Mouse (Mus musculus) hindbrain, embryonic 13.5 days (tissue): ENCODE results near the gene Gm12184. TPM values are rescaled to one million over a fixed set of nuclear protein-coding genes. Genes with fewer than 3 reads are reported as not detected.
A peak's percentile ranks its signal among the peaks of the same experiment; 100 is the strongest.
"Not testable (repeated sequence)": the region's sequence is repeated elsewhere in the genome, so short reads cannot be mapped to it uniquely, and the experiment has no call there.

Experiments used
- ATAC-seq: fragments of 200-750 bp; cut with Nextera tagmentation; 2 replicates; pipeline ENCODE4 v1.8.0; 2017; ENCODE audit warnings: moderate TSS enrichment; ENCODE audit not compliant: low FRiP score
- H3K27ac ChIP-seq: fragments of 300-500 bp; sonication (generic); 2 replicates; pipeline ENCODE4 v1.5.1; 2015; ENCODE audit warnings: inconsistent platforms, mild to moderate bottlenecking, moderate library complexity
- H3K27me3 ChIP-seq: fragments of 300-500 bp; sonication (generic); 2 replicates; pipeline ENCODE4 v1.6.1; 2015; ENCODE audit warnings: mild to moderate bottlenecking, inconsistent platforms
- H3K36me3 ChIP-seq: fragments of 300-500 bp; sonication (generic); 2 replicates; pipeline ENCODE4 v1.6.1; 2015; ENCODE audit warnings: mild to moderate bottlenecking, inconsistent platforms
- H3K4me1 ChIP-seq: fragments of 300-500 bp; sonication (generic); replicated peaks from 2 replicates; pipeline ENCODE4 v1.6.1; 2015; ENCODE audit warnings: inconsistent platforms
- H3K4me2 ChIP-seq: fragments of 300-500 bp; sonication (generic); 2 replicates; pipeline ENCODE4 v1.6.1; 2015; ENCODE audit warnings: inconsistent platforms, mild to moderate bottlenecking, moderate library complexity
- H3K4me3 ChIP-seq: fragments of 300-500 bp; sonication (generic); 2 replicates; pipeline ENCODE4 v1.5.1; 2015; ENCODE audit warnings: mild to moderate bottlenecking, inconsistent platforms
- H3K9ac ChIP-seq: fragments of 300-500 bp; sonication (generic); 2 replicates; pipeline ENCODE4 v1.6.1; 2015; ENCODE audit warnings: mild to moderate bottlenecking, inconsistent platforms
- H3K9me3 ChIP-seq: fragments of 300-500 bp; sonication (generic); 2 replicates; pipeline ENCODE4 v1.6.1; 2016; ENCODE audit warnings: inconsistent platforms
- WGBS: fragments of 180-500 bp; shearing (Covaris S2); methylation state at CpG from one replicate; pipeline ENCODE4 v1.1.7; 2015; 5-methylcytosine and 5-hydroxymethylcytosine counted together
- polyA plus RNA-seq: library from polyadenylated mRNA; unstranded; fragments of >200 nt; fragmentation: Nextera tagmentation; extraction: Ambion mirVana; gene quantifications from 2 replicates; pipeline ENCODE4 v1.2.1, GENCODE M21; 2015

Gm12184 gene
- polyA plus RNA-seq, 1 experiment from 2014 or later = 4.4 TPM

DNA sequence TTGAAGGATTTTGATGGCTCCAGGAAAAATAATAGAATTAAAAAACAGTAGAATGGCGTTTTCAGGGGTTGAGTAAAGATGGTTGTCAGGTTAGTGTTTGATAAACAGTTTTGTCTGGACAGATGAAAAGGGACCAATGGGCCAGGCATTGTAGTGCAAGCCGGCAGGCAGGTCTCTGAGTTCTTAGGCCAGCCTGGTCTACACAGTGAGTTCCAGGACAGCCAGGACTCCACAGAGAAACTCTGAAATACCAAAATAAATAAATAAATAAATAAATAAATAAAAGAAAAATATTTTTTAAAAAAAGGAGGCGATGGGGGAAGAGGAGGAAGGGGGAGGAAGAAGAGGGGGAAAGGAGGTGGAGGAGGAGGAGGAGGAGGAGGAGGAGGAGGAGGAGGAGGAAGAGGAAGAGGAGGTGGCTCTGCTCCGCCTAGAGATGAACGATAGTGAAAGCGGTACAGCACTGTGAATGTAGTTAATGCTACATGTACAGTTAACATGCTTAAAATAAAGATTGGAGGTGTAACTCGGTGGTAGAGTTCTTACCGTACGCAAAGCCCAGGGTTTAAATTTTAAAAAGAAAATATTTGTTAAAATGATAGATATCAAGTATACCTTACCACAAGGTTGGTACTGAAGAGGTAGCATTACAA is 6.7 kb upstream of the Gm12184 start:
- Histone ChIP-seq H3K4me2 (peak overlapping the region; percentile 60), H3K4me1 (peaks cover 7% of the 10 kb centered on the region; the same call in 1 of the 2 replicates), H3K27me3 (peaks cover 21% of the 10 kb centered on the region), H3K4me3 (peak overlapping the region; percentile 54), H3K9ac (no peak overlapping the region), H3K27ac (no peak overlapping the region), H3K36me3 (no peaks in the 10 kb centered on the region), H3K9me3 (no peaks in the 10 kb centered on the region)
- ATAC-seq = no peak
- 46% methylated on average over 9 of the region's 9 CpGs for WGBS

DNA sequence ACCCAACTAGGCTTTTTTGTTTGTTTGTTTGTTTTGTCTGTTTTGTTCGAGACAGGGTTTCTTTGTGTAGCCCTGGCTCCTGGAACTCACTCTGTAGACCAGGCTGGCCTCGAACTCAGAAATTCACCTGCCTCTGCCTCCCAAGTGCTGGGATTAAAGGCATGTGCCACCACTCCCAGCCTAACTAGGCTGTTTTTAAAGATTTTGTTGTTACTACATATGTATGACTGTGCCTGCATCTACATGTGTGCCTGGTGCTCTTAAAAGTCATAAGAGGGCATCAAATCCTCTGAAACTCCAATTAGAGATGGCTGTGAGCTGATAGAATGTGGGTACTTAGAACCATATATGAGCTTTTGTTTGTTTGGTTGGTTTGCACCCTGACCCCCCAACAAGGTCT is 4.8 kb upstream of the Gm12184 start:
- no peaks in the 10 kb centered on the region for H3K9me3 ChIP-seq
- 74% methylated on average over 2 of the region's 2 CpGs for WGBS
- H3K36me3 ChIP-seq = no peaks in the 10 kb centered on the region
- H3K9ac ChIP-seq = no peak overlapping the region
- no peak overlapping the region for H3K27ac ChIP-seq
- H3K4me3 ChIP-seq = no peak overlapping the region
- ATAC-seq = no peak
- H3K27me3 ChIP-seq = peaks cover 21% of the 10 kb centered on the region
- H3K4me1 ChIP-seq = peaks cover 10% of the 10 kb centered on the region
- H3K4me2 ChIP-seq = no peak overlapping the region

DNA sequence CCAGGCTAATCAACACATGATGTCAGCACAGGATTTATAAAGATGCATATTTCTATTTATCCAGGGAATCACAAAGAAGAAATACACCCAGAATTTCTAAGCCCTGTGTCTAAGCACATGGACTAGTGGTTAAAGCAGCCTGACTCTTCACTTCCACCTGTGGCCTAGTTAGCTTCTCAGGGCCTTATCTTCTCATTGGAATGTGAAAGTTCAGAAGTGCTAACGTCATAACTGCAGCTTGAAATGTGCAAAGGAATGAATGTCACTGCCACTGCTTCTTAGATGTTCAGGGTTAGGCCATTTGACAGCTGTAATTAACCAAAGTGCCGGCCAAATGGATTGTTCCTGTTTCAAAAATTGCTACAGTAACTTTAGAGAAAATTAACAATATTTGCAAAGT is 3.8 kb upstream of the Gm12184 start:
- Histone ChIP-seq H3K4me2 (no peak overlapping the region), H3K36me3 (no peaks in the 10 kb centered on the region), H3K27me3 (peaks cover 13% of the 10 kb centered on the region; the same call in 1 of the 2 replicates), H3K4me3 (no peak overlapping the region), H3K9me3 (no peaks in the 10 kb centered on the region), H3K9ac (no peak overlapping the region), H3K27ac (no peak overlapping the region), H3K4me1 (peaks cover 10% of the 10 kb centered on the region)
- WGBS = 84% methylated on average over 2 of the region's 2 CpGs
- ATAC-seq = no peak

DNA sequence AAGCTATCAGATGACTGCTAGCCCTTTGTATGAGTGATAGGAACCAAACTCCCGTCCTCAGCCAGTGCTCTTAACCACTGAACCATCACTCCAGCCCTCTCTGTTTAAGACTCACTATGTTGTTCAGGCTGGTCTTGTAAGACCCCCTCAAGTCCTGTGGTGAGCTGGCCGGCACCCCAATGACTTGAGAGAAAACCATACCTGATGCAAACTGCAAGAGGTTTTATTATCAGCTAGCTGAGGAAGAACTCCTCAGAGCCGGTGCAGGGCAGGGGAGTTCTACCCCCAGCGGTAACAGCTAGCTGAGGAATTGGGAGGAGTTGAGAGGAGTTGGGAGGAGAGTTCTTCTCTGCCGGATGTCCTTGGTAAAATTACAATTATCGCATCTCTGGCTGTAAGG is 1.5 kb upstream of the Gm12184 start:
- ATAC-seq = no peak
- Histone ChIP-seq H3K27me3 (peaks cover 25% of the 10 kb centered on the region), H3K9me3 (no peaks in the 10 kb centered on the region), H3K4me1 (peaks cover 18% of the 10 kb centered on the region), H3K9ac (no peak overlapping the region), H3K36me3 (no peaks in the 10 kb centered on the region), H3K27ac (no peak overlapping the region), H3K4me3 (no peak overlapping the region), H3K4me2 (no peak overlapping the region)
- 70% methylated on average over 6 of the region's 6 CpGs for WGBS

DNA sequence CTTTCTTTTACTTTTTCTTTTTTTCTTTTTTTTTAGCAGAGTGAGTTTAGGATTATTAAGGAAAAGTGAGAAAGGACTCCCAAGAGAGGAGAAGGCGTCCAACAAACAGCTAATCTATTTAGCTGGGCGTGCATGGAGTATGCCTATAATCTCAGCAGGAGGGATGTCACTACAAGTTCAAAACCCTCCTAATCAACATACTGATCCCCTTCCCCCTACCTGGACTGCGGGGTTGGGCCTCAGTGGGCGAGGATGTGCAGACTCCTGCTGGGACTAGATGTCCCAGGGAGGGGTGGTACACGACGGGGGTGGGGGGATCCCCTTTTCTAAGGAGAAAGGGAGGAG is 269 bp upstream of the Gm12184 start:
- peaks cover 18% of the 10 kb centered on the region for H3K4me1 ChIP-seq
- H3K27me3 ChIP-seq = peaks cover 32% of the 10 kb centered on the region
- H3K36me3 ChIP-seq = no peaks in the 10 kb centered on the region
- under 1% methylated on average over 6 of the region's 6 CpGs for WGBS
- peak overlapping the region; percentile 58 for H3K4me2 ChIP-seq
- ATAC-seq = no peak
- no peak overlapping the region for H3K27ac ChIP-seq
- H3K9ac ChIP-seq = peak overlapping the region; percentile 39; the same call in 1 of the 2 replicates
- H3K9me3 ChIP-seq = no peaks in the 10 kb centered on the region
- peak overlapping the region; percentile 45 for H3K4me3 ChIP-seq

DNA sequence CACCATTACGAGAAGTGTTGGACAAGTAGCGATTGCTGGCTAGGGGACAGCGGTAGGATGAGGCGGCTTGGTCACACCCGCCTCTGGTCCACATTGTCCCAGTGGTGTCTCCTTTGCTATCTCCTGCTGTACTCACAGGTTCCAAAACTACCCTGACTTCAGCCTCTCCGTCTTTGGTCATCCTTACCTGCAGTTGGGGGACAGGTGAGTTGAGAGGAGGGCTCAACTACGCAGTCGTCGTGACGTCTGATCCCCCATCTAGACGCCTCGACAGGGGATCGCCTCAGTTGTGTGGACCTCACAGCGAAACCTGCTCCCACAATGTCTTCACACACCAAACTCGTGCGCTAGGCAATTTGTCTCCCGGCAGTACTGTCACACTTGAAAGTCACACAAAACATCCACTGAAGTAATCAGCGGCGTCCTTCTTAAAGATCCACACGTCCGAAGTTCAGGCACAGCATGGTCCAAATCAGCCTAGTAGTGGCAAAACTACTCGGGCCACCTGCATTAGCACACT is 2.1 kb downstream of the Gm12184 start:
- Histone ChIP-seq H3K27ac (no peak overlapping the region), H3K4me3 (peak overlapping the region; percentile 27), H3K4me2 (peak overlapping the region; percentile 51), H3K27me3 (peaks cover 32% of the 10 kb centered on the region), H3K36me3 (no peaks in the 10 kb centered on the region), H3K9me3 (no peaks in the 10 kb centered on the region), H3K4me1 (peaks cover 18% of the 10 kb centered on the region), H3K9ac (no peak overlapping the region)
- WGBS = 3% methylated on average over 22 of the region's 22 CpGs
- ATAC-seq = no peak

DNA sequence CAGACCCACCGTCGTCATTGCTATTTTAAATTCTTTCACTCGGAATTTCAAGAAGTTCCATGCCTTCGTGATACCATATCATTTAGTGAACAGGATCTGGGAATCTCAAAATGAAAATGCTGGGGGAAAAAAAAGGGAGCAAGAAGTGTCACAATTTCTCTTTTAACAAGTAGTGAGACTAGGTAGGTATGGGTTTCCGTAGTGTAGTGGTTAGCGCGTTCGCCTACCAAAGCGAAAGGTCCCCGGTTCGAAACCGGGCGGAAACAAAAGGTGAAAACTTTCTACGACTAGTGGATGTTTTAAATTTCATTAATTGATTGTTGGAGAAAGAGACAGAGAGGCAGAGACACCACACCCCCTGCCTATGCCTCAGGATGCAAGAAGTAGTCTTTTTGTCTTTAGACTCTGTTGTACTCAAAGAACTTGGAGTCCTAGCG is 2.9 kb downstream of the Gm12184 start:
- Histone ChIP-seq H3K9me3 (no peaks in the 10 kb centered on the region), H3K4me1 (peaks cover 18% of the 10 kb centered on the region), H3K4me2 (peak overlapping the region; percentile 51), H3K36me3 (no peaks in the 10 kb centered on the region), H3K27ac (no peak overlapping the region), H3K9ac (no peak overlapping the region), H3K4me3 (peak overlapping the region; percentile 27), H3K27me3 (peaks cover 32% of the 10 kb centered on the region)
- under 1% methylated on average over 15 of the region's 15 CpGs for WGBS
- no peak for ATAC-seq

DNA sequence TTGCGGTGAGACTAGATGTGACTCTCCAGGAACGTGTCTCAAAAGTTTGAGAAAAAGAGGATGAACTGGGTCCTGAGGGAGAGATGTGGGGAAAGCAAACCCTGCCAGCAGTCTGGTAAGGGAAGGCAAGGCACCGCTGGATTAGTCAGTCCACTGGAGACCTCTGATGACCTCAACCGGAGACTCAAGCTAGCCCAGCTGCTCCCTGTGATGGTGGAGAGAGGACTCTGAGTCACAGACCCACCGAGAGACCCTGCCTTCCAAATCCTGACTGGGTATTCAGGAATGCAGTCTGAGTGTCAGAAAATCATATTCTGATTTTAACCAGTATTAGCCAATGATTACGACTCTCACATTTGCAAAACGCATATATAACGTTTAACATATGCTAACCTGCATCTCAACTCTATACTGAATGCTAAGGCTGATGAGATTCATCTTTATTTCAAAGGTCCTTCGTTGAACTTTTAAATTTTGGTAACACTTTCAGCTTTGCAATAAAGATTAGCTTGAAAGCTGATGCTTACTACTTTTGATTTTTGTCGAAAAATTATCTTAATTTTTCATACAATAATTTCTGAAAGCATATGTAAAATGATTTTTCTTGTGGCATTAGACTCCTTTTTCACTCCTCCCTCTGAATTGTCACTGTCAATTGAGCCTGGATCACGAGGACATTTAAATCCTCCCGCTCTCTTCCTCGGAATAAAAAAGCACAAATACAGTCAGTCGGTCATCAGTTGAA is 3.5 kb downstream of the Gm12184 start:
- ATAC-seq = no peak
- peaks cover 31% of the 10 kb centered on the region for H3K27me3 ChIP-seq
- WGBS = 39% methylated on average over 14 of the region's 14 CpGs
- peak overlapping the region; percentile 27 for H3K4me3 ChIP-seq
- no peak overlapping the region for H3K9ac ChIP-seq
- H3K36me3 ChIP-seq = no peaks in the 10 kb centered on the region
- H3K4me2 ChIP-seq = peak overlapping the region; percentile 51
- H3K9me3 ChIP-seq = no peaks in the 10 kb centered on the region
- H3K27ac ChIP-seq = no peak overlapping the region
- H3K4me1 ChIP-seq = peaks cover 18% of the 10 kb centered on the region

DNA sequence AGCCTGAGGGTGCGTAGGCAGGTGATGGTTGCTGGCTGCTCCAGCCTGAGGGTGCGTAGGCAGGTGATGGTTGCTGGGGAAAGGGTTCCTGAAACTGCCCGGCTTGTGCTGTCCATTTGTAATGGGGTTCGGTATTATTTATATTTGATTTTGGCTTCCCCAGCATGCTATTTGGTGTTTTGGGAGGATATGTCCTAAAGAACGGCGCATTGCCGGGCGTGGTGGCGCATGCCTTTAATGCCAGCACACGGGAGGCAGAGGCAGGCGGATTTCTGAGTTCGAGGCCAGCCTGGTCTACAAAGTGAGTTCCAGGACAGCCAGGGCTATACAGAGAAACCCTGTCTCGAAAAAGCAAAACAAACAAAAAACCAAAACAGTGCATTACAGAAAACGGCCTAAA is 5.2 kb downstream of the Gm12184 start:
- not testable (repeated sequence) for ATAC-seq, H3K9me3 ChIP-seq
- WGBS = 85% methylated on average over 14 of the region's 14 CpGs

DNA sequence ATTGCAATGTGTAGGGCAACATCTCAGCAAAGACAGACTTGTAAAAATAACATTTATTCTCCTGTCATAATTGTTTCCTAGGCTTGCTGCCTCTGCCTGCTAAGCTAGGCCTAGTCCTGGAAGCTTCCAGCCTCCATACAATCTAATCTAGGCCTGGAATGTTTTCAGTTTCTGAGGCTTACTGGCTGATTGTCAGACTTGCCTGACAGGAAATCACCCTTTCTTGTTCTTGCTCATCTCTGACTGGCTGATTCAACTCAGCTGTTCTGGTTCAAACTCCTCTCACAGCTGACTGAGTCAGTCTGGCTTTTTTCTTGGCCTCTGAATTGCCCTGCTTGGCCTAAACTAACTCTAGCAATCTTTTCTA is 6.2 kb downstream of the Gm12184 start:
- no peak overlapping the region for H3K9ac ChIP-seq
- peaks cover 19% of the 10 kb centered on the region for H3K4me1 ChIP-seq
- no peak for ATAC-seq
- no peak overlapping the region for H3K4me3 ChIP-seq
- peaks cover 27% of the 10 kb centered on the region for H3K27me3 ChIP-seq
- no peak overlapping the region for H3K4me2 ChIP-seq
- H3K9me3 ChIP-seq = no peaks in the 10 kb centered on the region
- no peak overlapping the region for H3K27ac ChIP-seq
- no peaks in the 10 kb centered on the region for H3K36me3 ChIP-seq

More for the DNA sequence above, 5.2 kb downstream of the Gm12184 start:
- H3K9ac ChIP-seq, H3K4me3 ChIP-seq, H3K27ac ChIP-seq, H3K4me2 ChIP-seq, H3K4me1 ChIP-seq, H3K36me3 ChIP-seq: not testable (repeated sequence)
- H3K27me3 ChIP-seq = peaks cover 27% of the 10 kb centered on the region

DNA sequence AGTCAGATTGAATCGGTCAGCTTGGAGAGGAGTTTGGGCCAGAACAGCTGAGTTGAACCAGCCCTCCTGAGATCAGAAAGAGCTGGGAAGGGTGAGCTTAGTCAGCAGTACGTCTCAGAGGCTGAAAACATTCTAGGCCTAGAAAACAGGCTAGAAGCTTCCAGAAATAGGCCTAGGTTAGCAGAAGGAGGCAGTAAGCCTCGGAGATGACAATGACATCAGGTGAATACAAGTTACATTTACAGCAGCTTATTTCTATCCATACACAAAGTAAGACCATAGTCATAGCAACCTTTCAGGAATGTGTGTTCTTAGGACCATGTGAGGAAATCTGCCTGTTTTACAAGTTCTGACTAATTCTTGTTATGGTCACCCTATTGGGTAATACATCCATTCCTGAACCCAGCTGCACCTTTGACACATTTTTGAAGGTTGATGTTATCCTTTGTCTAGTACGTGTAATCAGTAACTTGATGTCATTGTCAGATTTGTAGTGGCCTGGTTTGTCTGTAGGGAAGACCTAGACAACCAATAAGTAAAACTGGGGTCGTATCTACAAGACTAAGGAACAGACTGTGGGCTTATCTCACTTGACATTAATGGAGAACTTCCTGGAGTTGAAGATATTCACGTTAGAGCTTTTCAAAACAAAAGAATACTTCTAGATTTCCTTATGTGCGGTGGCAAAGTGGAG is 6.7 kb downstream of the Gm12184 start:
- H3K4me1 ChIP-seq = peaks cover 24% of the 10 kb centered on the region
- H3K27ac ChIP-seq = no peak overlapping the region
- no peaks in the 10 kb centered on the region for H3K9me3 ChIP-seq
- no peaks in the 10 kb centered on the region for H3K36me3 ChIP-seq
- no peak overlapping the region for H3K9ac ChIP-seq
- 80% methylated on average over 7 of the region's 7 CpGs for WGBS
- peaks cover 23% of the 10 kb centered on the region for H3K27me3 ChIP-seq
- no peak overlapping the region for H3K4me2 ChIP-seq
- no peak overlapping the region for H3K4me3 ChIP-seq
- ATAC-seq = no peak

DNA sequence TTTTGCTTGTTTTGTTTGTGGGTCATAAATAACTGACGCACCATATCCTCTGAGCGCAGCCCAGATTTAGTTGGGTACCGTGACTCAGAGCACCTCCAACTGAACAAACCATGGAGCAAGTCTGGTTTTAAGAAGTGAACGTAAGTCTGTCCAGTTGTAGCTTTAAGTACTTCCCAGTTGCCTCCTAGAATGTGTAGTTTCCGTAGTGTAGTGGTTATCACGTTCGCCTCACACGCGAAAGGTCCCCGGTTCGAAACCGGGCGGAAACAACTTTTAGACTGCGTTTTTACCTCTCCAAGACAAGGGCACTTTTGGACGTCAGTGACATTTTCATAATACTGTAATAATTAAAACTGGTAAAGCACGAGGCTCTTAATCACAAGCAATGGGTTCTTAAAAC is 8.1 kb downstream of the Gm12184 start:
- H3K36me3 ChIP-seq = peaks cover 2% of the 10 kb centered on the region; the same call in 1 of the 2 replicates
- H3K9ac ChIP-seq = peak overlapping the region; percentile 82
- H3K4me3 ChIP-seq = peak overlapping the region; percentile 76
- WGBS = under 1% methylated on average over 16 of the region's 16 CpGs
- ATAC-seq = no peak
- H3K27me3 ChIP-seq = peaks cover 11% of the 10 kb centered on the region
- H3K4me2 ChIP-seq = peak overlapping the region; percentile 81
- H3K4me1 ChIP-seq = peaks cover 29% of the 10 kb centered on the region
- H3K27ac ChIP-seq = 0 out of 2 replicates have a peak overlapping the region, but pooled peaks have one; percentile 97
- no peaks in the 10 kb centered on the region for H3K9me3 ChIP-seq
